Mouse (Mus musculus) CH12.LX (cell line): ENCODE data around the gene Frat1. TPM values are rescaled to one million over a fixed set of nuclear protein-coding genes. Genes with fewer than 3 reads are reported as not detected.

Experiments used
- DNase-seq: peaks from one replicate; pipeline ENCODE4 v3.0.0-alpha.2; 2013; ENCODE audit errors: extremely low read depth
- H3K27ac ChIP-seq: 2 replicates; pipeline ENCODE4 v1.5.1; 2012; ENCODE audit warnings: low read depth, mild to moderate bottlenecking, control low read depth, moderate library complexity; ENCODE audit not compliant: insufficient read depth
- H3K27me3 ChIP-seq: replicated peaks from 2 replicates; pipeline ENCODE3; 2012; ENCODE audit warnings: inconsistent platforms
- H3K36me3 ChIP-seq, 2 experiments: replicated peaks in 1 of 2; 2 replicates each; pipeline versions ENCODE3 to v1.6.1; 2012; ENCODE audit warnings: inconsistent platforms in 1 of 2, low read length in 1 of 2, mild to moderate bottlenecking in 1 of 2, mixed read lengths in 1 of 2, moderate library complexity in 1 of 2; ENCODE audit not compliant: control insufficient read depth in 1 of 2, insufficient read depth in 1 of 2
- H3K4me1 ChIP-seq, 2 experiments: 2 replicates each; pipeline ENCODE4 v1.6.1; 2012; ENCODE audit warnings: inconsistent platforms in 1 of 2, moderate library complexity in 1 of 2; ENCODE audit not compliant: insufficient read depth in 2 of 2, control insufficient read depth in 1 of 2
- H3K4me2 ChIP-seq: 2 replicates; pipeline ENCODE4 v1.6.1; 2012; ENCODE audit warnings: low read depth, mild to moderate bottlenecking, control low read depth; ENCODE audit not compliant: poor library complexity, insufficient read depth, severe bottlenecking
- H3K4me3 ChIP-seq, 3 experiments: fragments of 150-350 bp in 1 of 3; sonication (generic) in 1 of 3; replicated peaks in 1 of 3; 2 replicates each; pipeline versions ENCODE3 to v1.5.1; 2011 to 2012; ENCODE audit warnings: low read depth in 2 of 3, low read length in 2 of 3, mild to moderate bottlenecking in 2 of 3, moderate library complexity in 2 of 3, control low read depth in 1 of 3, improper control_type of control experiment in 1 of 3, inconsistent platforms in 1 of 3, mixed read lengths in 1 of 3; ENCODE audit not compliant: poor library complexity in 1 of 3
- H3K79me2 ChIP-seq: replicated peaks from 2 replicates; pipeline ENCODE4 v1.6.1; 2012; ENCODE audit warnings: mild to moderate bottlenecking, moderate library complexity; ENCODE audit not compliant: control insufficient read depth, poor library complexity, insufficient read depth, severe bottlenecking; ENCODE audit errors: extremely low read depth
- H3K9ac ChIP-seq: 2 replicates; pipeline ENCODE4 v1.6.1; 2012; ENCODE audit warnings: low read depth, mild to moderate bottlenecking, control low read depth, moderate library complexity; ENCODE audit not compliant: insufficient read depth
- H3K9me3 ChIP-seq: replicated peaks from 2 replicates; pipeline ENCODE3; 2012; ENCODE audit warnings: low read length, inconsistent platforms, mixed read lengths
- BHLHE40 ChIP-seq: IDR thresholded peaks from 2 replicates; pipeline ENCODE4 v1.6.1; 2011; ENCODE audit warnings: mild to moderate bottlenecking, low read depth, low read length, improper control_type of control experiment
- E2F4 ChIP-seq: IDR thresholded peaks from 2 replicates; pipeline ENCODE4 v1.6.1; 2011; ENCODE audit warnings: low read depth, low read length, improper control_type of control experiment; ENCODE audit not compliant: insufficient replicate concordance
- ELF1 ChIP-seq: IDR thresholded peaks from 2 replicates; pipeline ENCODE4 v1.6.1; 2014; ENCODE audit warnings: low read depth, mild to moderate bottlenecking, inconsistent platforms, low read length, improper control_type of control experiment
- ETS1 ChIP-seq: conservative IDR thresholded peaks from 2 replicates; pipeline ENCODE4 v1.6.1; 2012; ENCODE audit warnings: low read depth, mild to moderate bottlenecking, inconsistent platforms, low read length, improper control_type of control experiment, moderate library complexity
- HCFC1 ChIP-seq: IDR thresholded peaks from 2 replicates; pipeline ENCODE4 v1.6.1; 2012; ENCODE audit warnings: low read depth, mild to moderate bottlenecking, inconsistent platforms, low read length, improper control_type of control experiment
- JUN ChIP-seq: IDR thresholded peaks from 2 replicates; pipeline ENCODE4 v1.6.1; 2011; ENCODE audit warnings: low read depth, mild to moderate bottlenecking, low read length, improper control_type of control experiment, moderate library complexity; ENCODE audit not compliant: insufficient read depth
- JUND ChIP-seq: conservative IDR thresholded peaks from 2 replicates; pipeline ENCODE4 v1.6.1; 2011; ENCODE audit warnings: low read depth, low read length, improper control_type of control experiment
- MAX ChIP-seq: IDR thresholded peaks from 2 replicates; pipeline ENCODE4 v1.6.1; 2011; ENCODE audit warnings: low read length, improper control_type of control experiment
- MXI1 ChIP-seq: IDR thresholded peaks from 2 replicates; pipeline ENCODE4 v1.6.1; 2011; ENCODE audit warnings: mild to moderate bottlenecking, low read depth, low read length, improper control_type of control experiment
- MYC ChIP-seq: IDR thresholded peaks from 2 replicates; pipeline ENCODE4 v1.6.1; 2011; ENCODE audit warnings: low read depth, mild to moderate bottlenecking, improper control_type of control experiment, low read length
- NRF1 ChIP-seq: IDR thresholded peaks from 2 replicates; pipeline ENCODE4 v1.6.1; 2014; ENCODE audit warnings: low read depth, mild to moderate bottlenecking, inconsistent platforms, low read length, improper control_type of control experiment, moderate library complexity
- SIN3A ChIP-seq: IDR thresholded peaks from 2 replicates; pipeline ENCODE4 v1.6.1; 2012; ENCODE audit warnings: low read length, improper control_type of control experiment, inconsistent platforms
- SMC3 ChIP-seq: IDR thresholded peaks from 2 replicates; pipeline ENCODE4 v1.6.1; 2011; ENCODE audit warnings: low read depth, low read length, improper control_type of control experiment
- TBP ChIP-seq: conservative IDR thresholded peaks from 2 replicates; pipeline ENCODE4 v1.6.1; 2011; ENCODE audit warnings: low read depth, low read length, improper control_type of control experiment
- TCF12 ChIP-seq: IDR thresholded peaks from 2 replicates; pipeline ENCODE4 v1.6.1; 2014; ENCODE audit warnings: low read depth, mild to moderate bottlenecking, inconsistent platforms, low read length, improper control_type of control experiment
- ZC3H11A ChIP-seq: IDR thresholded peaks from 2 replicates; pipeline ENCODE4 v1.6.1; 2012; ENCODE audit warnings: low read depth, mild to moderate bottlenecking, inconsistent platforms, low read length, improper control_type of control experiment
- ZKSCAN1 ChIP-seq: IDR thresholded peaks from 2 replicates; pipeline ENCODE4 v1.6.1; 2012; ENCODE audit warnings: low read depth, inconsistent platforms, low read length, improper control_type of control experiment, borderline replicate concordance
- dilution Hi-C: fragments of 300-500 bp; cut with MboI; formaldehyde crosslinking; loops from 2 replicates; pipeline ENCODE4 v1.14.3; 2020; ENCODE audit warnings: low sequenced_read_pairs; ENCODE audit not compliant: extremely low pct_unique_long_range_greater_than_20kb, extremely low pct_ligation_motif_present
- in situ Hi-C: fragments of 300-500 bp; cut with MboI; formaldehyde crosslinking; loops from 3 replicates; pipeline ENCODE4 v1.14.3; 2019; ENCODE audit warnings: low sequenced_read_pairs, low pct_ligation_motif_present, low pct_unique_long_range_greater_than_20kb, mixed read lengths
- polyA plus RNA-seq: library from polyadenylated mRNA; unstranded; fragments of >175 nt; gene quantifications from 2 replicates; pipeline ENCODE4 v1.2.1, GENCODE M21; 2012; ENCODE audit warnings: low read depth; ENCODE audit not compliant: insufficient read length
- total RNA-seq, 2 experiments: library from RNA; depleted of rRNA; stranded (reverse); fragments of 300-350 nt in 1 of 2; fragments of >200 nt in 1 of 2; gene quantifications; 2 replicates each; pipeline ENCODE4 v1.2.3; 2012 to 2014

The Frat1 gene
- total and polyA plus RNA-seq, 3 experiments = 0.64 to 2.0 (median 0.70) TPM

DNA sequence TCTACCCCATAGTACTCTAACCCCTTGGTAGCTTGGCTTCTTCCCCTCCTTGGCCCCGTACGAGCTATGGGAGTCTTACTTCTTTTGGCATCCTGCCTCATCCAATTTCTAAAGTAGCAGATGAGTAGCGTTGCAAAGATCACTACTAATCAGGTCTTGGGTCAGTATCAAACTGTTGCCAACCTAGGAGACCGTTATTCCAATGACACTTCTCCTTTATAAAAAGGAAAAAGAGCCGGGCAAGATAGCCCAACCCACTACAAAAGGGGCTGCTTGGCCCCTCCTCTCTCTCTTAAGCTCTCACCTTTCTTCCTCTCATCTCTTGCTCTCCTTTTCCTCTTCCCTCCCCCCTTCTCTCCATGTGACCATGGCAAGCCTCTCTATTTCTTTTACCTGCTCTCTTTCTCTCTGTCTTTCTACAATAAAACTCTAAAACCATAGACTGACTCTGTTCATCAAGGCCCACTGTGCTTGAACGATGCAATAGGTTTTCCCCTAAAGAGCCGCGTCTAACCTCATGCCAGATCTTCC lies 21.6 kb upstream of the Frat1 start:
- dilution Hi-C loops = no loop called here
- Histone ChIP-seq H3K9ac (no peak overlapping the region), H3K27ac (no peak overlapping the region)

DNA sequence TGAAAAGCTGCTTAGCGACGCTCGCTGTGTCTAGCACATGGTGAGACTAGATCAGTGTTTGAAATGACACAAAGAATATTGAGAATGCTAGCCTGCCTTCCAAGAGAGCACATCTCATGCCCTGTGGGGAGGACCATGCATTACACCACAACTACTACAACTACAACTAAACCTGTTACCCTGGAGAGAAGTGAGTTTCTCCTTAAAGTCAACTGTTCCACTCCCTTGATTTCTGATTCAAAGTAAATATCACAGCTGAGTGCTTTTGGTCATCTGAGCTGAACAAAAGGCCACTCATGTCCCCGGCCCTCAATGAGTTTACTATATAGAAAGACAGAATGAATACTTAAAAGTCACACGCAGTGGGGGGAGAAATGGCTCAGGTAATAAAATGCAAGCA lies 19.7 kb upstream of the Frat1 start:
- in situ Hi-C loops = no loop called here

More for the DNA sequence above, 21.6 kb upstream of the Frat1 start:
- in situ Hi-C loops = no loop called here
- Histone ChIP-seq H3K36me3 (no peaks in the 10 kb centered on the region), H3K27me3 (no peaks in the 10 kb centered on the region), H3K4me1 (peaks cover 2% of the 10 kb centered on the region in 2 experiments; a peak in 3 of 4 replicates), H3K4me2 (no peak overlapping the region)
- TF ChIP-seq BHLHE40 (no peak), SIN3A (no peak), E2F4 (no peak), ETS1 (no peak), MYC (no peak), JUND (no peak)
- TF ChIP-seq, all 38 proteins: peak for 0
- H3K4me3 ChIP-seq = no peak overlapping the region
- peaks cover 7% of the 10 kb centered on the region for H3K9me3 ChIP-seq
- H3K79me2 ChIP-seq = no peaks in the 10 kb centered on the region
- no peak for DNase-seq

DNA sequence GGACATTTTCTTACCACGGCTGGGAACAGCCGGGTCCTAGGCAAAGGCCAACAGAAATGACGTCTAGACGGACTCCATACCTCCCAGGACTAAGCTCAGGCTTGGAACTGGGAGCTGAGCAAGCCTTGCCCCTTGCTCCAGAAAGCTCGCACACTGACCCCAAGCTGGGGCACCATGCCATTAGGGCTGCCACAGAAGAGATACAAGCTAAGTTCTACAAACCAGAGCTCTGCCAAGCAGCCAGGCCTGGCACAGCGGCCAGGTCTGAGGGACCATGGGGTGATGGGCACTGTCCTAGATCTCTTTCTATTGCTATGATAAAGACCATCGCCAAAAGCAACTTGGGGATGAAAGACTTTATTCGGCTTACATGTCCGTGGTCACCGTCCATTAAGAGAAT lies 17.2 kb upstream of the Frat1 start:
- in situ Hi-C loops (no loop called here), dilution Hi-C loops (no loop called here)
- no peaks in the 10 kb centered on the region for H3K27me3 ChIP-seq
- no peak overlapping the region for H3K4me2 ChIP-seq
- H3K9ac ChIP-seq = no peak overlapping the region
- no peaks in the 10 kb centered on the region for H3K79me2 ChIP-seq
- H3K9me3 ChIP-seq = peaks cover 4% of the 10 kb centered on the region
- TF ChIP-seq JUND (no peak), JUN (no peak), SMC3 (no peak)
- H3K27ac ChIP-seq = no peak overlapping the region
- H3K4me1 ChIP-seq = peaks cover 2 to 8% of the 10 kb centered on the region in 2 experiments; a peak in 3 of 4 replicates
- no peak for DNase-seq
- no peak overlapping the region for H3K4me3 ChIP-seq
- no peaks in the 10 kb centered on the region for H3K36me3 ChIP-seq

More for the DNA sequence above, 19.7 kb upstream of the Frat1 start:
- no peaks in the 10 kb centered on the region for H3K36me3 ChIP-seq
- no peak overlapping the region for H3K27ac ChIP-seq
- H3K4me1 ChIP-seq = peaks cover 0 to 2% of the 10 kb centered on the region in 2 experiments; a peak in 1 of 4 replicates
- no peak overlapping the region for H3K4me2 ChIP-seq
- H3K9ac ChIP-seq = no peak overlapping the region
- no peak overlapping the region for H3K4me3 ChIP-seq
- H3K27me3 ChIP-seq = no peaks in the 10 kb centered on the region
- TF ChIP-seq MXI1 = no peak
- TF ChIP-seq ZC3H11A = no peak
- TF ChIP-seq NRF1 = no peak
- TF ChIP-seq TCF12 = no peak
- TF ChIP-seq SMC3 = no peak
- no peak for TF ChIP-seq JUND
- TF ChIP-seq HCFC1 = no peak
- no peak for TF ChIP-seq TBP
- no peak for TF ChIP-seq ZKSCAN1
- no peak for TF ChIP-seq ELF1
- no peak for TF ChIP-seq JUN
- TF ChIP-seq MAX = no peak
- no peak for TF ChIP-seq SIN3A
- TF ChIP-seq, all 38 proteins: peak for 0
- Histone ChIP-seq H3K79me2 (no peaks in the 10 kb centered on the region), H3K9me3 (peaks cover 11% of the 10 kb centered on the region)
- dilution Hi-C loops = no loop called here
- no peak for DNase-seq
